Mouse (Mus musculus) lung, embryonic 15.5 days (tissue): Measurements from ENCODE around the gene Ankrd22. TPM values are rescaled to one million over a fixed set of nuclear protein-coding genes. Genes with fewer than 3 reads are reported as not detected.
"Not testable (repeated sequence)": the region's sequence is repeated elsewhere in the genome, so short reads cannot be mapped to it uniquely, and the experiment has no call there.

Experiments used
- ATAC-seq: fragments of 200-750 bp; cut with Nextera tagmentation; 2 replicates; pipeline ENCODE4 v1.8.0; 2017; ENCODE audit warnings: moderate number of reproducible peaks, borderline replicate concordance; ENCODE audit not compliant: low FRiP score, low TSS enrichment; ENCODE audit errors: extremely low read depth
- H3K27ac ChIP-seq: fragments of 300-500 bp; sonication (generic); 2 replicates; pipeline ENCODE4 v1.5.1; 2015; ENCODE audit warnings: moderate library complexity, mild to moderate bottlenecking, inconsistent platforms
- H3K27me3 ChIP-seq: fragments of 300-500 bp; sonication (generic); 2 replicates; pipeline ENCODE4 v1.6.1; 2015; ENCODE audit warnings: inconsistent platforms
- H3K36me3 ChIP-seq: fragments of 300-500 bp; sonication (generic); 2 replicates; pipeline ENCODE4 v1.6.1; 2015; ENCODE audit warnings: inconsistent platforms
- H3K4me1 ChIP-seq: fragments of 300-500 bp; sonication (generic); 2 replicates; pipeline ENCODE4 v1.6.1; 2015; ENCODE audit warnings: inconsistent platforms
- H3K4me2 ChIP-seq: fragments of 300-500 bp; sonication (generic); 2 replicates; pipeline ENCODE4 v1.6.1; 2015; ENCODE audit warnings: inconsistent platforms, mild to moderate bottlenecking, moderate library complexity
- H3K4me3 ChIP-seq: fragments of 300-500 bp; sonication (generic); 2 replicates; pipeline ENCODE4 v1.5.1; 2015; ENCODE audit warnings: mild to moderate bottlenecking, inconsistent platforms
- H3K9ac ChIP-seq: fragments of 300-500 bp; sonication (generic); 2 replicates; pipeline ENCODE4 v1.6.1; 2015; ENCODE audit warnings: inconsistent platforms
- H3K9me3 ChIP-seq: fragments of 300-500 bp; sonication (generic); 2 replicates; pipeline ENCODE4 v1.6.1; 2016; ENCODE audit warnings: inconsistent platforms
- WGBS: fragments of 180-500 bp; shearing (Covaris S2); methylation state at CpG from one replicate; pipeline ENCODE4 v1.1.7; 2015; 5-methylcytosine and 5-hydroxymethylcytosine counted together
- polyA plus RNA-seq: library from polyadenylated mRNA; unstranded; fragments of >200 nt; fragmentation: Nextera tagmentation; extraction: Ambion mirVana; gene quantifications from 2 replicates; pipeline ENCODE4 v1.2.1, GENCODE M21; 2015

The Ankrd22 gene
- 0.16 and 0.67 TPM in 2 replicates for polyA plus RNA-seq

DNA sequence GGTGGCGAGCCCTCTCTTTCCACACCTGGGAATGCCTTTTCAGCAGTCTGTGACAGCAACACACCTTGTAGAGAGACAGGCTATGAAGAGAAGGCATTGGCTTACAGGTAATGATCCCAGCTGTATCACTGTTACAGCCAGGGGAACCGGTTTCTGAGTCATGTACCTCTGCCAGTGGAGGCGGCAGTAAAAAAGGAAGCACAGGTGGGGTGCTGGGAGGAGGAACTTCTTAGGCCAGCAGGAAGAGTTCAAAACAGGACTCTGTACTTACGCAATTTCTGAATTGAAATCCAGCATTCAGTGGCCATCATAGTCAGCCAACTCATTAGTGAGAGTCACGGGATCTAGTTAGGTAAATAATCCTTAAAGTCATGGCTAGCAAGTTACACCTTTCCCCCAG lies at the start of gene Ankrd22:
TSS of gene Ankrd22 (minus strand) at position 163 of the 400 bp plus-strand sequence.
- H3K4me1 ChIP-seq, result no peaks in the 10 kb centered on the region
- no peaks in the 10 kb centered on the region for H3K36me3 ChIP-seq
- WGBS, result 62% methylated on average over 5 of the region's 5 CpGs
- ATAC-seq, result no peak
- H3K4me3 ChIP-seq, result no peak within 1 kb of the TSS
- H3K4me2 ChIP-seq, result no peak within 1 kb of the TSS
- no peaks in the 10 kb centered on the region for H3K9me3 ChIP-seq
- no peak within 1 kb of the TSS for H3K27ac ChIP-seq
- no peak within 1 kb of the TSS for H3K9ac ChIP-seq
- H3K27me3 ChIP-seq, result no peaks in the 10 kb centered on the region

GRCm38 (mm10) chr19:34214136-34214535 lies 48.3 kb upstream of the Ankrd22 start:
- 54% methylated on average over 4 of the region's 4 CpGs for WGBS
- H3K36me3 ChIP-seq, result no peaks in the 10 kb centered on the region
- H3K27me3 ChIP-seq, result no peaks in the 10 kb centered on the region
- no peak for ATAC-seq
- H3K27ac ChIP-seq, result no peak overlapping the region
- H3K4me2 ChIP-seq, result no peak overlapping the region
- H3K4me3 ChIP-seq, result no peak overlapping the region
- no peaks in the 10 kb centered on the region for H3K9me3 ChIP-seq
- H3K4me1 ChIP-seq, result peaks cover 24% of the 10 kb centered on the region
- H3K9ac ChIP-seq, result no peak overlapping the region

- H3K36me3 ChIP-seq, result no peaks in the 10 kb centered on the region
- H3K4me2 ChIP-seq, result no peak overlapping the region
- peaks cover 24% of the 10 kb centered on the region for H3K4me1 ChIP-seq
- H3K4me3 ChIP-seq, result no peak overlapping the region
- H3K27ac ChIP-seq, result no peak overlapping the region
- no peaks in the 10 kb centered on the region for H3K27me3 ChIP-seq
- H3K9me3 ChIP-seq, result no peaks in the 10 kb centered on the region
- no peak overlapping the region for H3K9ac ChIP-seq
- ATAC-seq, result no peak
Observed at GRCm38 (mm10) chr19:34213251-34213645, 47.4 kb upstream of the Ankrd22 start.

DNA sequence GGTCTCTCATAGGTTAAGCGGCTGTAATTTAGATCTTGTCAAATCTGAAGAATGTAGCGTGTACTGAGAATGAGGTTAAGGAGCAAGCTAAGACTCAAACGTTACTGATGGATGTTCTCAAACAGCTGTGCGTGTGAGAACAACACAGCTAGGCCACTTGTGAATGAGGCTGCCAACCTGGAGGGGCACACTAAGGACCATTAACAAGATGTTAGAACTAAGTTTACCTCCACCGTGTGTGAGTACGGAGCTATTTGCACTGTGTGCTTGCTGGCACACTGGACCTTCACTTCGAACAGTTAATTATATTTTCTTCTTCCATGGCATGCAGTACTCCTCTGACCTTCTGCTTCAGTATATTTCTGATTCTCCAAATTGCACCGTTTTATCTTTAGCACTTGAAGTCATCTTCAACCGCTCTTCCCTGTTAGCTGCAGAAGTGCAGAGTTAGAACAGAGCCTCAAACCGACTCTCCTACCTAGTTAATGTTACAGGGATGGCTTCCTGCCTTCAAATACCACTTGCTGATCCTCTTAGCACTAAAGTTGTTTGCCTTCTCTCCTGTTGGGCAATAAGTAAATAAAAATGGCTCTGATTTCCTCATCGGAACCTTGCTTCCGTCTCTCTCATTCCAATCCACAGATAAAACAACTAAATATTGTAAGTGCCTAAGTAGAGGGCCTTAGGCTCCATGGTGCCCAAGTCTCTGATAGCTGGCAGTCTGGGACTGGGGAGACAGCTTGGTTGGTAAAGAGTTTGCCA lies 46.8 kb upstream of the Ankrd22 start:
- peak; percentile 75; the same call in 1 of the 2 replicates for ATAC-seq
- Histone ChIP-seq H3K27ac (no peak overlapping the region), H3K4me1 (peaks cover 24% of the 10 kb centered on the region), H3K4me3 (no peak overlapping the region), H3K36me3 (no peaks in the 10 kb centered on the region), H3K9me3 (no peaks in the 10 kb centered on the region), H3K9ac (no peak overlapping the region), H3K27me3 (no peaks in the 10 kb centered on the region), H3K4me2 (peak overlapping the region; percentile 8; the same call in 1 of the 2 replicates)
- 55% methylated on average over 12 of the region's 12 CpGs for WGBS

DNA sequence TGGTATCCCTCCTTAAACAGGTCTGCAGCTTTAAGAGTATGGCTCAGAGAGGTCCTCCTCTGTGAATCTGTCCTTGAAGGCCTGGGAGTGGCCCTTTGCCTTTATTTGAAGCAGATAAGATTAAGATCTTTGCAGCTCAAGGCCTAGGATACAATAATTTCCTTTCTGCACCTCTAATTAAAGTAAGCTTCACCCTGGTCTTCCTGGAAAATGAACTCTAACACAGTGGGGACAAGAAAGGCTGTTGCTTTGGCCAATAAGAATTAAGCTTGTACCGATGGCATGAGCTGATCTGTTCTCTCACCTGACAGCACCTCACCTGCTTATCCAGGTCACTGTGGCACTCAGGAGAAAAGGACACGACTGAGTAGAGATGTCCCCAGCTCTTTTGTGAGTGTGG lies 45.0 kb upstream of the Ankrd22 start:
- Histone ChIP-seq H3K27me3 (no peaks in the 10 kb centered on the region), H3K4me1 (peaks cover 24% of the 10 kb centered on the region), H3K4me3 (no peak overlapping the region), H3K4me2 (no peak overlapping the region), H3K27ac (no peak overlapping the region), H3K36me3 (no peaks in the 10 kb centered on the region), H3K9ac (no peak overlapping the region), H3K9me3 (no peaks in the 10 kb centered on the region)
- no peak for ATAC-seq
- WGBS, result 48% methylated on average over 2 of the region's 2 CpGs

GRCm38 (mm10) chr19:34209930-34210581 lies 44.2 kb upstream of the Ankrd22 start:
- Histone ChIP-seq H3K4me2 (no peak overlapping the region), H3K4me3 (no peak overlapping the region), H3K9me3 (no peaks in the 10 kb centered on the region), H3K27me3 (no peaks in the 10 kb centered on the region), H3K36me3 (no peaks in the 10 kb centered on the region), H3K27ac (no peak overlapping the region), H3K4me1 (peaks cover 24% of the 10 kb centered on the region), H3K9ac (no peak overlapping the region)
- no peak for ATAC-seq
- 84% methylated on average over 8 of the region's 8 CpGs for WGBS

DNA sequence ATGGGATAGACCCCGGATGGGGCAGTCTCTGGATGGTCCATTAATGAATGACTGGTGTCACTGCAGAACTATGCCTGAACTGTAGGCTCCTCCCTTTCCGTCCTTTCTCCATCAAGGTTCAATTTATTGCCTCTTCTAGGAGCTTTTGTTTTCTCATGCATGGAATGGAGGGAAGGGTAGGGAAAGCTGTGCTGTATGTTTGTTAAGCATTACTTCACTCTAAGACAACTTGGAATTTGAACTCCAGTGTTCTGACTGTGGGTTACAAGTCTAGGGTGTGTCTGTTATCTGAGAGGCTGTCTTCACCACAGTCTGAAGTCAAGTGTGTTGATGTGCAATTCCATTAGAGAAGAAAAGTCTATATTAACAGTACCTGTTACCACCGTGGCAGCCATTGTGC lies 43.2 kb upstream of the Ankrd22 start:
- H3K9ac ChIP-seq, result no peak overlapping the region
- H3K36me3 ChIP-seq, result no peaks in the 10 kb centered on the region
- H3K4me1 ChIP-seq, result peaks cover 24% of the 10 kb centered on the region
- H3K27ac ChIP-seq, result no peak overlapping the region
- 79% methylated on average over 3 of the region's 3 CpGs for WGBS
- no peak overlapping the region for H3K4me3 ChIP-seq
- no peaks in the 10 kb centered on the region for H3K9me3 ChIP-seq
- ATAC-seq, result no peak
- no peak overlapping the region for H3K4me2 ChIP-seq
- H3K27me3 ChIP-seq, result no peaks in the 10 kb centered on the region

GRCm38 (mm10) chr19:34206760-34207440 lies 41.0 kb upstream of the Ankrd22 start:
- Histone ChIP-seq H3K9ac (no peak overlapping the region), H3K4me1 (peaks cover 8% of the 10 kb centered on the region), H3K27me3 (no peaks in the 10 kb centered on the region), H3K27ac (0 out of 2 replicates have a peak overlapping the region, but pooled peaks have one; percentile 1), H3K4me2 (no peak overlapping the region), H3K9me3 (no peaks in the 10 kb centered on the region), H3K36me3 (no peaks in the 10 kb centered on the region), H3K4me3 (no peak overlapping the region)
- ATAC-seq, result peak; percentile 78; the same call in 1 of the 2 replicates
- 49% methylated on average over 8 of the region's 8 CpGs for WGBS

DNA sequence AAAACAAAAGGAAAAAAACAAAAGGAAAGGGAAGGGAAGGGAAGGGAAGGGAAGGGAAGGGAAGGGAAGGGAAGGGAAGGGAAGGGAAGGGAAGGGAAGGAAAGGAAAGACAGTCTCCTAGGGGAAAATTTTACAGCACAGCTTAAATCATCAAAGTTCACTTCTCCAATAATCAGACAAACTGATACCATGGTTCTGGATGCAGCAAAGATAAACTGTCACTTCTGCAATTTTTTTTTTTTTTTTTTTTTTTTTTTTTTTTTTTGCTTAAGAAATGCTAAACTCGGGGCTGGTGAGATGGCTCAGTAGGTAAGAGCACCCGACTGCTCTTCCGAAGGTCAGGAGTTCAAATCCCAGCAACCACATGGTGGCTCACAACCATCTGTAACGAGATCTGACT lies 40.3 kb upstream of the Ankrd22 start:
- H3K4me1 ChIP-seq, H3K27me3 ChIP-seq, H3K36me3 ChIP-seq, H3K9me3 ChIP-seq, H3K4me3 ChIP-seq, H3K9ac ChIP-seq, H3K27ac ChIP-seq, ATAC-seq, H3K4me2 ChIP-seq: not testable (repeated sequence)
- 72% methylated on average over 4 of the region's 4 CpGs for WGBS

DNA sequence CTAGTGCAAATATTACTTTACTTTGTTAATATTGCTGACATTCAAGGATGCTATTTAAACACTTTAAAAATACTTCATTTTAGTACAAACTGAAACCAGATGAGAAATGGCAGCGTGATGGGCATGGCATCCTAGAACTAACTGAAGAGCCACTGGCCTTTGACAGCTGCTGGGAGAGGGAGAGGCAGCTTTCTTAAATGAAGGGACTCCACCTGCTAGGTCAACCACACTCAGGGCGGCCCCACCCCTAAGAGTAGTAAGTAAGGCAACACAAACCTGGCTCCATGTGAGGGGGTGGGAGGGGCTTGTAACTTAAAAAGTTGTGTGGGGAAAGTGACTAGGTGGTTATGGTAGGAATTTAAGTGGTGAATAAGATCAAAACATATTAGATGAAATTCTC lies 36.8 kb upstream of the Ankrd22 start:
- Histone ChIP-seq H3K9me3 (no peaks in the 10 kb centered on the region), H3K4me2 (no peak overlapping the region), H3K36me3 (no peaks in the 10 kb centered on the region), H3K27ac (no peak overlapping the region), H3K9ac (no peak overlapping the region), H3K27me3 (no peaks in the 10 kb centered on the region), H3K4me3 (no peak overlapping the region), H3K4me1 (peaks cover 4% of the 10 kb centered on the region; the same call in 1 of the 2 replicates)
- WGBS, result 73% methylated on average over 2 of the region's 2 CpGs
- ATAC-seq, result no peak

DNA sequence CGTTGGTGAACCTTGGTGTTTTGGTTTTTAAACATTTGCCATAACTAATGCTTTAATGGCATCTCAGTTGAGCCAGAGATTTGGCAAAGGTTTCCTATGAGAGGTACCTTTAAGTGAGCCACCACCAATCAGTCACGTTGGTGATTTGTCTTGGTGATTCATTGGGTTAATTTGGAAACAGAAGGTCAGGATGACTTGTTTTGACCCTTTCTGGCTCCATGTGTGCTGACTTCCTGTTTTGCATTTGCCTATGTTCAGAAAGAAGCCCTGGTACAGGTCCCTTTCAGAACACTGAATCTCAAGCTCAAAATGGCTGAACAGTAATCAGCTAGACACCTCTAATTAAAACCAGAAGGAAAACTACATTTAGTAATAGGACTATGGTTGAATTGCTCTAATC lies 33.6 kb upstream of the Ankrd22 start:
- no peak overlapping the region for H3K9ac ChIP-seq
- H3K27ac ChIP-seq, result no peak overlapping the region
- no peaks in the 10 kb centered on the region for H3K27me3 ChIP-seq
- H3K4me2 ChIP-seq, result no peak overlapping the region
- ATAC-seq, result no peak
- H3K4me3 ChIP-seq, result no peak overlapping the region
- H3K4me1 ChIP-seq, result peaks cover 7% of the 10 kb centered on the region; the same call in 1 of the 2 replicates
- WGBS, result 59% methylated on average over 2 of the region's 2 CpGs
- no peaks in the 10 kb centered on the region for H3K36me3 ChIP-seq
- H3K9me3 ChIP-seq, result no peaks in the 10 kb centered on the region

DNA sequence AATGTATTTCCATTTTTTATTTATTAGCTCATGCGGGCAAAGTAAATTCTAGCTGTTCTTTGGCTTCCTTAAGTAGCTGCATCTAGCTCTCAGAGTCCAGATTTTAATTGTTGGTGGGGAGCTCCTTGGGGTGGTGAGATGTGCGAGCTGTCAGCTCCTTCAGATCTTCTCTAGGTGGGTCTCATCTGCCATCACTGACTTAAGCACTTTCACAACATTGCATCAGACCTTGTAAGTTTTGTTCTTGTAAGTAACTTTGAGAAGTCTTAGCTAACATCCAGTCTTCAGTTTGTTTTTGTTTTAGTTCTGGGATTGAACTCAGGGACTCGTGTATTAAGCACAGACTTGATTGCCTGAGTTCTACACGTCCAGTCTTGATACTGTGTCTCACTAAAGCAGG lies 33.0 kb upstream of the Ankrd22 start:
- Histone ChIP-seq H3K4me1 (peaks cover 10% of the 10 kb centered on the region; the same call in 1 of the 2 replicates), H3K4me3 (no peak overlapping the region), H3K36me3 (no peaks in the 10 kb centered on the region), H3K27ac (no peak overlapping the region), H3K9ac (no peak overlapping the region), H3K27me3 (no peaks in the 10 kb centered on the region), H3K9me3 (no peaks in the 10 kb centered on the region), H3K4me2 (no peak overlapping the region)
- ATAC-seq, result no peak
- WGBS, result 70% methylated on average over 4 of the region's 4 CpGs
